Mouse (Mus musculus) urinary bladder, adult 2 months (tissue): ENCODE measurements around the gene Psg17. TPM values are rescaled to one million over a fixed set of nuclear protein-coding genes. Genes with fewer than 3 reads are reported as not detected.

ENCODE experiments used
- polyA plus RNA-seq: library from polyadenylated mRNA; depleted of rRNA; stranded (reverse); fragments of >200 nt; gene quantifications from 2 replicates; pipeline ENCODE4 v1.2.3, GENCODE M21; 2012; rRNA removed

The Psg17 gene
- polyA plus RNA-seq, 1 experiment: 0.59 TPM

Other genes starting within 250 kb of the Psg17 start
- 0.04 TPM in 1 of 2 replicates, not detected in the other for gene Psg23, start 205.1 kb downstream of the Psg17 start, polyA plus RNA-seq
- gene Psg21, start 164.9 kb downstream of the Psg17 start, polyA plus RNA-seq: not detected in 2 replicates
- not detected in 2 replicates for gene Psg20, start 135.4 kb downstream of the Psg17 start, polyA plus RNA-seq
- not detected in 2 replicates for gene Psg22, start 103.5 kb downstream of the Psg17 start, polyA plus RNA-seq
- not detected in 2 replicates for gene Psg19, start 23.1 kb downstream of the Psg17 start, polyA plus RNA-seq
- 27.2 and 31.4 TPM in 2 replicates for gene Mill2, start 18.4 kb upstream of the Psg17 start, polyA plus RNA-seq
- 3.3 and 3.5 TPM in 2 replicates for gene Pglyrp1, start 49.7 kb upstream of the Psg17 start, polyA plus RNA-seq
- 26.9 and 31.4 TPM in 2 replicates for gene Ccdc61, start 88.8 kb upstream of the Psg17 start, polyA plus RNA-seq
- gene Nova2, start 104.3 kb upstream of the Psg17 start, polyA plus RNA-seq: 0.48 and 1.0 TPM in 2 replicates
- 0.04 TPM in 1 of 2 replicates, not detected in the other for gene Nanos2, start 165.8 kb upstream of the Psg17 start, polyA plus RNA-seq
- 7.5 and 9.5 TPM in 2 replicates for gene Mypop, start 169.6 kb upstream of the Psg17 start, polyA plus RNA-seq
- gene Irf2bp1, start 182.4 kb upstream of the Psg17 start, polyA plus RNA-seq: 15.8 and 20.3 TPM in 2 replicates
- 0.04 TPM in 1 of 2 replicates, not detected in the other for gene Foxa3, start 201.9 kb upstream of the Psg17 start, polyA plus RNA-seq
- gene Sympk, start 202.8 kb upstream of the Psg17 start, polyA plus RNA-seq: 35.0 and 43.7 TPM in 2 replicates
- gene Rsph6a, start 233.1 kb upstream of the Psg17 start, polyA plus RNA-seq: 0.03 TPM in 1 of 2 replicates, not detected in the other